Mouse (Mus musculus): ENCODE measurements at regions not wholly inside any gene's neighbourhood (a gene's known extent, or its start where the extent isn't known, plus 50 kb on each side); places are given as distances from the start of the nearest gene placed in this dataset.

DNA sequence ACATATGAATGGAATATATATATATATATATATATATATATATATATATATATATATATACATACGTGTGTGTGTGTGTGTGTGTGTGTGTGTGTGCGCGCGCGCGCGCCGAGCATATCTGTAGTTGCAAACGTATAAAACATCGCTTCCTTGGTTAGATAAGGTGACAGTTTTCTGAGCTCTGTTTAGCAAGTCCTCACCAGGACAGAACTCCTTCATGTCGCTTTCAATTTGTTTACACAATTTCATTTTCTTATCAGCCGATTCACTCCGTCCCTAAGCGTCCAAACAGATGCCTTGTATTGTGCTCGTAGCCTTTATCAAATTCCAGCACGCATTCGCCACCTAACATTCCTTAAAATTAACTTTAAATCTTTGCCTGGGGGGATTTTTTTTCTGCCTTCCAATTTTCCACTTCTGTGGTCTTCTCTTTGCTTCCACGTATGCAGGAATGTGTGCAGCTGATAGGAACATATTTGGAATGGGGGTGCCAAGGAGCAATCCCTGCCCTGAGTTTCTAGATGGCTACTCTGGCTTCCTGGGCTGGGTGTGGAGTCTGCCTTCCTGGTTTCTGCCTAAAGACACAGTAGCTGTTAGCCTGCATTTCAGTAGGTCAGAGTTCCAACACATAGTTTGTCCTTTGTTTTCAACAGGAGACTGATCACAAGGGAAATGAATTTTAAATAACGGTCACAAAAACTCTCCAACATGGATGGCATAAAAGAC, 575.7 kb downstream of the Robo2 start:
- DNase-seq (ENCODE audit: low read depth, low spot score): no peak

GRCm38 (mm10) chr16:73821387-73822338, 590.0 kb downstream of the Robo2 start:
- no peak for DNase-seq (ENCODE audit: low read depth, low spot score)

DNA sequence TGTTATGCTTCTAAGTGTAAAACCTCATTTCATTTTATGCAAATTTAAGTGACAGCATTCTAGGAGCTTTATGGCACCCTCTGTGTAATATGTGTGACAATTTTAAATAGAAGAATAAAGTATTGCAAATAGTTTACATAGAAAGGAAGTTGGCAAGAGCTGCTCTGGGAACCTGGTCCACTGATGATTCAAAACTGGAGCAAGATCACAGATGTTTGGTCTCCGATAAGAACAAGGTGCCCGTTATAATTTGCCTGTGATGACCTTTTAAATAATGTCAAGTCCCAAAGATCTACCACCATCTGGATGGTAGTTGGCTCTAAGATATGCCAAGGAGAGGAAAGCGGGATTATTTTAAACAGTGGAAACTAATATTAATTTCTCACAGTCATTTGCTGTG, 607.1 kb downstream of the Robo2 start:
- DNase-seq (ENCODE audit: low read depth, low spot score): no peak

- DNase-seq (ENCODE audit: low read depth, low spot score): no peak
These were observed 615.0 kb downstream of the Robo2 start for GRCm38 (mm10) chr16:73796528-73797171.

GRCm38 (mm10) chr16:73785074-73785438, 626.6 kb downstream of the Robo2 start:
- DNase-seq (ENCODE audit: low read depth, low spot score): no peak

GRCm38 (mm10) chr16:73784296-73785073, 627.1 kb downstream of the Robo2 start:
- no peak for DNase-seq (ENCODE audit: low read depth, low spot score)

GRCm38 (mm10) chr16:73772454-73772853, 639.2 kb downstream of the Robo2 start:
- no peak for DNase-seq (ENCODE audit: low read depth, low spot score)

DNA sequence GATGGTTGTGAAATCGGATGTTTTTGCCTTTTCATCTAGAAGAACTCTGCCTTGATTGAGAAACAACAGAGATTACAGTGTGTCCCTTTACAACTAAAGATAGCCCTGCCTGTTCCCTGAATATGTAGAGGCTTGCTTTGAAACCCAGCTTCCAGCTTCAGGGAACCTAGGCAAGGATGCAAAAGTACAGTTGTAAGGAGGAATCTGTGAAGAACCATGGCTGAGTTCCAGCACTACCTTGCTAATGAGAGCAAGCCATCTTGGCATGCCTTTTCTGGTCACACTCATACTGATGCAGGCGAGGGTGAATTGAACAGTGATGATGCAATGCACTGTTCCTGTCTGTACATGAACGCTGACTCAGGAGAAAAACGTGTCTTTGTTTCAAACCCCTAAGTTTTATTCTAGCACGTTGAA, 641.2 kb downstream of the Robo2 start:
- no peak for DNase-seq (ENCODE audit: low read depth, low spot score)

GRCm38 (mm10) chr16:73769729-73770128, 641.9 kb downstream of the Robo2 start:
- DNase-seq (ENCODE audit: low read depth, low spot score): no peak

DNA sequence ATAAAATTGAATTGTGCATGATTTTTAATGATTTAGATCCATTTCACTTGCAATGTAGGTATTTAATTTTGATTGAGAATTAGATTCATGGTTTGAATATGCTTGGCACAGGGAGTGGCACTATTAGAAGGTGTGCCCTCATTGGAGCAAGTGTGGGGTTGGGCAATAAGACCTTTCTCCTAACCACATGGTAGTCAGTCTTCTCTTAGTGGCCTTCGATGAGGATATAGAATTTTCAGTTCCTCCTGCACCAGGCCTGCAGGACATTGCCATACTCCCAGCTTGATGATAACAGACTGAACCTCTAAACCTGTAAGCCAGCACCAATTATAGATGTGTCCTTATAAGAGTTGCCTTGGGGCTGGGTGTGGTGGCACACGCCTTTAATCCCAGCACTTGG, 642.9 kb downstream of the Robo2 start:
- DNase-seq (ENCODE audit: low read depth, low spot score): no peak

GRCm38 (mm10) chr16:73765184-73765583, 646.4 kb downstream of the Robo2 start:
- DNase-seq (ENCODE audit: low read depth, low spot score): no peak

- no peak for DNase-seq (ENCODE audit: low read depth, low spot score)
These were observed 650.7 kb downstream of the Robo2 start for GRCm38 (mm10) chr16:73760921-73761320.

- no peak for DNase-seq (ENCODE audit: low read depth, low spot score)
These were observed 652.8 kb downstream of the Robo2 start for GRCm38 (mm10) chr16:73758872-73759271.

DNA sequence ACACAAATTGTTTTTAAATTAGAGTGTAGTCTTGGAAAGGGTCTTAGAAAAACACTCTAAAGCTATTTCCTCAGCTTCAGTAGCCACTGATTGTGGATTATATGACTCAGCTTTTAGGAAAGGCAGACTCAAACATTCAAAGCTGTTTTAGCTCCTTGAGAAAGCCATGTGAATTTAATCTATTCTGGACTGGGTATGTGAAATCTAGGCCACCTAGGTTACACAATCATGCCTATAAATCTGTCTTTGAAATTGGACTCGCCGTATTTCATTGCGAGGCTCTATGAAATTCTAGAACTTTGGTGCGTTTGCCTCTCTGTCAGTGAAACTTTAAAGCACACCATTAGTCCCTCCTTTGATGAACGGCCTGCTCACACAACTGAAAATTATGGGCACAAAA, 657.3 kb downstream of the Robo2 start:
- no peak for DNase-seq (ENCODE audit: low read depth, low spot score)

GRCm38 (mm10) chr16:73728297-73728696, 683.3 kb downstream of the Robo2 start:
- DNase-seq (ENCODE audit: low read depth, low spot score): no peak

DNA sequence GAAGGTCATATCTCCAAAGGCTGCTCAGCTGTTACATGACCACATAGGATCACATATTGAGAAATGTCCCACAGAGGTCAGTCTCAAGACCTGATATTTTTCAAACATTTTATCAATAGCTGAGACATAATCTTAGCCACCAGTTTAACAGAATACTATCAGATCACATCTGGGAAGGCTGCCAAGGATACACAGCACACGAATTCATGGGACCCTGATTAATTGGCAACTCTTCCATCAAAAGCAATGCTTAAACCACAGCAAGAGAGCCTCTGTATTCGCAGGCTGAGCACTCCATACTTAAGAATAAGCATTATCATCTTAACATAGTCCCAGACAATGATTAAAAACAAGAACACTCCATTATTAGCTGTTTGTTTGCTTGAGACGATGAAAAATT, 691.9 kb downstream of the Robo2 start:
- DNase-seq (ENCODE audit: low read depth, low spot score): no peak

DNA sequence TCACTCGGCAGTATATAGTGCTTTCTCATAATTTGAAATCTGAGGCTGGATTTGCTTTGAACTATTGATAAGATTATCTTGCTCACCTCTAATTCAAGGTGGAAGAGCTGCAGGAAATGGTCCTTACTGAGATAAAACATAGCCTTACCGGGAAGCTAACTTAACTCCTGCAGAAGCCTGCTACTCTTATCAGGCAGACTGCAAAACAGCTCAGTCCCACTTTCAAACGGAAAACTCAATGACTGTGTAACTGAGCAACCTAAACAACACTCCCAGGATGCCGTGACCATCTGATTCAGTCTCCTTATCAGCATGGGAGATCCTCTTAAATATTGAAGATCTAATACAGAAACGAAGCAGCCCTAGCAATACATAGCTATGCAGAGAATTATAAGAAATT, 695.3 kb downstream of the Robo2 start:
- no peak for DNase-seq (ENCODE audit: low read depth, low spot score)

GRCm38 (mm10) chr16:73707051-73707450, 704.6 kb downstream of the Robo2 start:
- no peak for DNase-seq (ENCODE audit: low read depth, low spot score)

DNA sequence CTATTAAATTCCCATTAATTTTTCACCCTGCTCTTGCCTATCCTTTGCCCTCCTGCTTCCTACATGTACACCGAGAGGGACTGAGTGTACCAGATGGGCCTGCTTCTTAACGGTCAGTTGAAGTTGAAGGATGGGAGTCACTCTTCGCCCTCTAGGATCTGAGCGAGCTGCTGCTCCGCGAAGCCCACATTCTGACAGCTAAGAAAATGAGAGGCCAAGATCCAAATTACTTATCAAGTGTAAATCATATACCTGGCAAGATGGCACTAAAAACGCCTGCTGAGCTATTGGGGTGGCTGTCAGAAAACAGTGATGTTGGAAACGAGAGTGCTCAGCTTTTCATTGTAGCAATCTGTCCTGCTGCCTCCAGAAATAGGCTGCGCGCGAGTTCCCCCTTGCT, 722.4 kb downstream of the Robo2 start:
- no peak for DNase-seq (ENCODE audit: low read depth, low spot score)

- DNase-seq (ENCODE audit: low read depth, low spot score): no peak
These were observed 731.8 kb downstream of the Robo2 start for GRCm38 (mm10) chr16:73679804-73680203.

DNA sequence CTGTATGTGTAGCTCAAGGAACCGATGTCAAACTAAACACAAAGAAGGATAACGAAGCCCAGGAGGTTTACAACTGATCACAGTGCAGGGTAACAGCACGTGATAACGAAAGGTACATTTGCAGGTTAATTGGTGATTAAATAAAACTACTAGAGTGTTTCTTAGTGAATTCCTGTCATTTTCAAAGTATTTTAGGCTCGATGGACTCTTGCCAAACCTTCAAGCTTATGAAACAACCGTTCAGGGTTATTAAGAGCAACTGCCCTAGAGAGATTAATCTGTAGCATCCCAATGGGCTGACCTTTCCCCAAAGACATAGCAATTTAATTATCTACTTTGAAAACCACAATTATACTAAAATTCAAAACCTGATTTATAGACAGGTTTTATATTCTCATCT, 741.1 kb downstream of the Robo2 start:
- no peak for DNase-seq (ENCODE audit: low read depth, low spot score)

Data from 3T3-L1 (cell line).